Mouse (Mus musculus) spleen, adult 2 months (tissue): Measurements from ENCODE around the gene Hist1h4j.
"Not testable (repeated sequence)": the region's sequence is repeated elsewhere in the genome, so short reads cannot be mapped to it uniquely, and the experiment has no call there.

Experiments
- CTCF ChIP-seq: fragments of 200-500 bp; IDR thresholded peaks from 2 replicates; pipeline ENCODE4 v1.5.1; 2011; ENCODE audit warnings: mild to moderate bottlenecking, inconsistent platforms; ENCODE audit not compliant: insufficient read depth, insufficient read length, insufficient replicate concordance; ENCODE audit errors: extremely low read depth
- POLR2A ChIP-seq: fragments of 200-500 bp; IDR thresholded peaks from 2 replicates; pipeline ENCODE4 v1.6.1; 2011; ENCODE audit warnings: low read depth, low read length, inconsistent platforms

GRCm38 (mm10) chr13:21782361-21783254, 47.7 kb downstream of the Hist1h4j start:
- not testable (repeated sequence) for TF ChIP-seq CTCF, POLR2A
